Mouse (Mus musculus) stomach, postnatal 0 days (tissue): ENCODE data around the gene Camk2g. TPM values are rescaled to one million over a fixed set of nuclear protein-coding genes. Genes with fewer than 3 reads are reported as not detected.

ENCODE experiments used
- ATAC-seq: fragments of 200-750 bp; cut with Nextera tagmentation; 2 replicates; pipeline ENCODE4 v1.8.0; 2017; ENCODE audit not compliant: low FRiP score, low TSS enrichment
- DNase-seq: peaks from one replicate; pipeline ENCODE4 v3.0.0-alpha.2; 2016; ENCODE audit warnings: low spot score
- H3K27ac ChIP-seq: fragments of 300-500 bp; sonication (generic); replicated peaks from 2 replicates; pipeline ENCODE4 v1.5.1; 2014; ENCODE audit warnings: mild to moderate bottlenecking, control low read depth
- H3K27me3 ChIP-seq: fragments of 300-500 bp; sonication (generic); 2 replicates; pipeline ENCODE4 v1.6.1; 2014; ENCODE audit warnings: low read length; ENCODE audit not compliant: control insufficient read depth, insufficient read depth
- H3K36me3 ChIP-seq: fragments of 300-500 bp; sonication (generic); 2 replicates; pipeline ENCODE4 v1.6.1; 2014; ENCODE audit warnings: low read length, mixed read lengths; ENCODE audit not compliant: control insufficient read depth, insufficient read depth
- H3K4me1 ChIP-seq: fragments of 300-500 bp; sonication (generic); replicated peaks from 2 replicates; pipeline ENCODE4 v1.6.1; 2014; ENCODE audit warnings: antibody characterized with exemption; ENCODE audit not compliant: control insufficient read depth, insufficient read depth
- H3K4me2 ChIP-seq: fragments of 300-500 bp; sonication (generic); replicated peaks from 2 replicates; pipeline ENCODE4 v1.6.1; 2014; ENCODE audit warnings: low read depth, mild to moderate bottlenecking, control low read depth, moderate library complexity
- H3K4me3 ChIP-seq: fragments of 300-500 bp; sonication (generic); 2 replicates; pipeline ENCODE4 v1.5.1; 2014; ENCODE audit warnings: low read depth, low read length, control low read depth
- H3K9ac ChIP-seq: fragments of 300-500 bp; sonication (generic); 2 replicates; pipeline ENCODE4 v1.6.1; 2014; ENCODE audit warnings: mild to moderate bottlenecking, low read length, control low read depth, mixed read lengths
- H3K9me3 ChIP-seq: fragments of 300-500 bp; sonication (generic); 2 replicates; pipeline ENCODE4 v1.6.1; 2016; ENCODE audit warnings: low read length; ENCODE audit not compliant: control insufficient read depth
- CTCF ChIP-seq: IDR thresholded peaks from 2 replicates; pipeline ENCODE4 v1.5.1; 2016; ENCODE audit warnings: antibody characterized with exemption, low read depth, mild to moderate bottlenecking, moderate library complexity
- EP300 ChIP-seq: optimal IDR thresholded peaks from 2 replicates; pipeline ENCODE3; 2016; ENCODE audit warnings: antibody characterized with exemption
- WGBS: fragments of 180-500 bp; shearing (Covaris S2); extraction: QIAGEN DNeasy Blood & Tissue Kit; methylation state at CpG from one replicate; pipeline ENCODE4 v1.1.7; 2014; 5-methylcytosine and 5-hydroxymethylcytosine counted together
- polyA plus RNA-seq: library from polyadenylated mRNA; unstranded; fragments of >200 nt; fragmentation: Nextera tagmentation; extraction: Ambion mirVana; gene quantifications from 2 replicates; pipeline ENCODE4 v1.2.1, GENCODE M21; 2015

Gene Camk2g
- polyA plus RNA-seq, 1 experiment from 2014 or later = 38.6 TPM

GRCm38 (mm10) chr14:20804964-20805672 is 11.2 kb upstream of the Camk2g start:
- ATAC-seq (peak; percentile 73), DNase-seq (peak; percentile 65)
- no peaks in the 10 kb centered on the region for H3K36me3 ChIP-seq
- TF ChIP-seq CTCF = no peak
- peak; percentile 65 for TF ChIP-seq EP300
- no peaks in the 10 kb centered on the region for H3K9me3 ChIP-seq
- H3K4me1 ChIP-seq = peaks cover 12% of the 10 kb centered on the region; the same call in 1 of the 2 replicates
- no peak overlapping the region; the same call in none of the 2 replicates for H3K4me2 ChIP-seq
- no peak overlapping the region for H3K4me3 ChIP-seq
- H3K27ac ChIP-seq = peak overlapping the region; percentile 94
- no peaks in the 10 kb centered on the region for H3K27me3 ChIP-seq
- 23% methylated on average over 9 of the region's 9 CpGs for WGBS
- H3K9ac ChIP-seq = 0 out of 2 replicates have a peak overlapping the region, but pooled peaks have one; percentile 18

- ATAC-seq (no peak), DNase-seq (no peak)
- WGBS = 50% methylated on average over 5 of the region's 5 CpGs
- Histone ChIP-seq H3K4me3 (no peak overlapping the region), H3K36me3 (no peaks in the 10 kb centered on the region), H3K9me3 (no peaks in the 10 kb centered on the region), H3K27ac (peak overlapping the region; percentile 94), H3K27me3 (no peaks in the 10 kb centered on the region), H3K4me1 (peaks cover 12% of the 10 kb centered on the region; the same call in 1 of the 2 replicates), H3K4me2 (no peak overlapping the region), H3K9ac (no peak overlapping the region)
- TF ChIP-seq EP300 (no peak), CTCF (no peak)
These were observed 10.6 kb upstream of the Camk2g start for GRCm38 (mm10) chr14:20804481-20804880.

- H3K4me2 ChIP-seq = no peak overlapping the region
- no peaks in the 10 kb centered on the region for H3K9me3 ChIP-seq
- peak; percentile 81 for ATAC-seq
- H3K36me3 ChIP-seq = no peaks in the 10 kb centered on the region
- no peaks in the 10 kb centered on the region for H3K27me3 ChIP-seq
- peak; percentile 82 for DNase-seq
- H3K9ac ChIP-seq = no peak overlapping the region
- peaks cover 12% of the 10 kb centered on the region; the same call in 1 of the 2 replicates for H3K4me1 ChIP-seq
- no peak for TF ChIP-seq EP300
- peak; percentile 96 for TF ChIP-seq CTCF
- 0 out of 2 replicates have a peak overlapping the region, but pooled peaks have one; percentile 94 for H3K27ac ChIP-seq
- no peak overlapping the region for H3K4me3 ChIP-seq
- WGBS = 6% methylated on average over 7 of the region's 7 CpGs
These were observed 9.7 kb upstream of the Camk2g start for GRCm38 (mm10) chr14:20803606-20803938.

GRCm38 (mm10) chr14:20802926-20803605 is 9.2 kb upstream of the Camk2g start:
- ATAC-seq = peak; percentile 66
- no peaks in the 10 kb centered on the region for H3K9me3 ChIP-seq

GRCm38 (mm10) chr14:20798761-20799160 is 4.9 kb upstream of the Camk2g start:
- no peak overlapping the region for H3K4me2 ChIP-seq
- peak; percentile 91 for DNase-seq
- H3K4me3 ChIP-seq = no peak overlapping the region
- no peaks in the 10 kb centered on the region for H3K9me3 ChIP-seq
- H3K36me3 ChIP-seq = no peaks in the 10 kb centered on the region
- peak; percentile 25; the same call in 1 of the 2 replicates for ATAC-seq
- WGBS = 10% methylated on average over 7 of the region's 7 CpGs
- TF ChIP-seq EP300 (no peak), CTCF (peak; percentile 95)
- no peak overlapping the region for H3K27ac ChIP-seq
- no peak overlapping the region for H3K9ac ChIP-seq
- H3K27me3 ChIP-seq = no peaks in the 10 kb centered on the region
- no peaks in the 10 kb centered on the region for H3K4me1 ChIP-seq

More at GRCm38 (mm10) chr14:20802926-20803605, 9.2 kb upstream of the Camk2g start:
- 25% methylated on average over 2 of the region's 2 CpGs for WGBS
- no peak overlapping the region for H3K9ac ChIP-seq
- H3K4me2 ChIP-seq = no peak overlapping the region
- H3K4me3 ChIP-seq = no peak overlapping the region
- TF ChIP-seq CTCF (no peak), EP300 (no peak)
- H3K27me3 ChIP-seq = no peaks in the 10 kb centered on the region
- H3K36me3 ChIP-seq = no peaks in the 10 kb centered on the region
- peaks cover 12% of the 10 kb centered on the region; the same call in 1 of the 2 replicates for H3K4me1 ChIP-seq
- DNase-seq = no peak
- no peak overlapping the region for H3K27ac ChIP-seq

- WGBS = 71% methylated on average over 6 of the region's 6 CpGs
- H3K9ac ChIP-seq = no peak overlapping the region
- no peak for ATAC-seq
These were observed 4.4 kb upstream of the Camk2g start for GRCm38 (mm10) chr14:20798300-20798699.

More at GRCm38 (mm10) chr14:20798300-20798699, 4.4 kb upstream of the Camk2g start:
- Histone ChIP-seq H3K4me3 (no peak overlapping the region), H3K27ac (no peak overlapping the region), H3K27me3 (no peaks in the 10 kb centered on the region), H3K9me3 (no peaks in the 10 kb centered on the region), H3K4me1 (no peaks in the 10 kb centered on the region), H3K4me2 (no peak overlapping the region), H3K36me3 (no peaks in the 10 kb centered on the region)
- no peak for DNase-seq
- no peak for TF ChIP-seq EP300
- TF ChIP-seq CTCF = no peak
